Mouse (Mus musculus) kidney, adult 2 months (tissue): ENCODE data around the gene Lrrc56.

Experiments
- CTCF ChIP-seq: fragments of 200-500 bp; conservative IDR thresholded peaks from 2 replicates; pipeline ENCODE4 v1.5.1; 2011; ENCODE audit warnings: low read depth, mild to moderate bottlenecking, control low read depth, low read length, moderate library complexity, mixed read lengths; ENCODE audit not compliant: insufficient read depth, insufficient read length
- POLR2A ChIP-seq: fragments of 200-500 bp; IDR thresholded peaks from one replicate; pipeline ENCODE4 v1.6.1; 2011; ENCODE audit warnings: low read depth, low read length, control low read depth

- no peak for TF ChIP-seq POLR2A
- no peak for TF ChIP-seq CTCF
Observed at GRCm38 (mm10) chr7:141148639-141149038, 45.3 kb upstream of the Lrrc56 start.
